Mouse (Mus musculus) macrophage (primary cell): ENCODE data around the gene Spata4. TPM values are rescaled to one million over a fixed set of nuclear protein-coding genes. Genes with fewer than 3 reads are reported as not detected.

Experiments used
- H3K27ac ChIP-seq: fragments of 350-480 bp; formaldehyde crosslinking; 2 replicates; pipeline ENCODE4 v1.9.0; 2021
- H3K36me3 ChIP-seq: fragments of 350-480 bp; formaldehyde crosslinking; 2 replicates; pipeline ENCODE4 v1.9.0; 2021; ENCODE audit errors: inconsistent target
- H3K4me3 ChIP-seq: fragments of 350-480 bp; formaldehyde crosslinking; 2 replicates; pipeline ENCODE4 v1.9.0; 2021; ENCODE audit errors: inconsistent target
- H3K79me2 ChIP-seq: fragments of 350-480 bp; formaldehyde crosslinking; 2 replicates; pipeline ENCODE4 v1.9.0; 2021; ENCODE audit errors: inconsistent target
- WGBS: methylation state at CpG from one replicate; pipeline ENCODE4 v1.1.7; 2026; ENCODE audit warnings: inconsistent platforms; ENCODE audit not compliant: missing documents; 5-methylcytosine and 5-hydroxymethylcytosine counted together
- polyA plus RNA-seq: library from polyadenylated mRNA; stranded (reverse); fragments of 250-400 nt; gene quantifications from 3 replicates; pipeline ENCODE4 v1.2.4, GENCODE M21; 2018; ENCODE audit warnings: inconsistent platforms
- total RNA-seq, 78 experiments: library from RNA; depleted of rRNA; stranded (reverse); fragments of 250-400 nt; gene quantifications; 1 replicate in 9 of 78; 2 replicates in 24 of 78; 3 replicates in 43 of 78; 4 replicates in 2 of 78; pipeline ENCODE4 v1.2.4; 2018; ENCODE audit warnings: inconsistent platforms in 56 of 78

Gene Spata4
- total RNA-seq (2018; cell fraction: chromatin; rRNA removed), result not detected
- not detected for total RNA-seq (2018; cell fraction: cytosol; rRNA removed)
- not detected for total RNA-seq (2018; cell fraction: nucleus; rRNA removed)
- polyA plus RNA-seq, result not detected in 3 replicates

- no peak within 1 kb of the TSS for H3K4me3 ChIP-seq
- no peaks in the 10 kb centered on the region for H3K79me2 ChIP-seq
- H3K36me3 ChIP-seq, result no peaks in the 10 kb centered on the region
- no peak within 1 kb of the TSS for H3K27ac ChIP-seq
- WGBS, result 75% methylated on average over 21 of the region's 21 CpGs
These were observed at the start of gene Spata4 for GRCm38 (mm10) chr8:54600671-54601251. TSS of gene Spata4 (plus strand) at chr8:54600781.

GRCm38 (mm10) chr8:54554921-54555320 is 45.7 kb upstream of the Spata4 start:
- WGBS, result 51% methylated on average over 2 of the region's 2 CpGs

GRCm38 (mm10) chr8:54562137-54562536 is 38.4 kb upstream of the Spata4 start:
- H3K27ac ChIP-seq, result peak overlapping the region; percentile 25
- H3K79me2 ChIP-seq, result no peaks in the 10 kb centered on the region
- 33% methylated on average over 4 of the region's 4 CpGs for WGBS
- no peak overlapping the region for H3K4me3 ChIP-seq
- no peaks in the 10 kb centered on the region for H3K36me3 ChIP-seq

More at GRCm38 (mm10) chr8:54554921-54555320, 45.7 kb upstream of the Spata4 start:
- Histone ChIP-seq H3K27ac (no peak overlapping the region), H3K79me2 (no peaks in the 10 kb centered on the region), H3K4me3 (no peak overlapping the region), H3K36me3 (no peaks in the 10 kb centered on the region)

- Histone ChIP-seq H3K36me3 (no peaks in the 10 kb centered on the region), H3K4me3 (no peak overlapping the region), H3K79me2 (no peaks in the 10 kb centered on the region), H3K27ac (no peak overlapping the region)
- 100% methylated on average over 1 of the region's 1 CpGs for WGBS
These were observed 35.4 kb upstream of the Spata4 start for GRCm38 (mm10) chr8:54565181-54565580.

- WGBS, result 88% methylated on average over 7 of the region's 7 CpGs
- no peak overlapping the region for H3K4me3 ChIP-seq
- H3K79me2 ChIP-seq, result no peaks in the 10 kb centered on the region
These were observed 34.8 kb upstream of the Spata4 start for GRCm38 (mm10) chr8:54565603-54566260.

GRCm38 (mm10) chr8:54567168-54567567 is 33.4 kb upstream of the Spata4 start:
- no peak overlapping the region for H3K4me3 ChIP-seq
- H3K36me3 ChIP-seq, result no peaks in the 10 kb centered on the region
- H3K79me2 ChIP-seq, result no peaks in the 10 kb centered on the region
- H3K27ac ChIP-seq, result no peak overlapping the region
- WGBS, result 100% methylated on average over 2 of the region's 2 CpGs

More at GRCm38 (mm10) chr8:54565603-54566260, 34.8 kb upstream of the Spata4 start:
- no peaks in the 10 kb centered on the region for H3K36me3 ChIP-seq
- H3K27ac ChIP-seq, result no peak overlapping the region

GRCm38 (mm10) chr8:54570618-54571609 is 29.7 kb upstream of the Spata4 start:
- H3K79me2 ChIP-seq, result no peaks in the 10 kb centered on the region
- no peaks in the 10 kb centered on the region for H3K36me3 ChIP-seq
- WGBS, result 86% methylated on average over 15 of the region's 15 CpGs
- no peak overlapping the region for H3K4me3 ChIP-seq
- H3K27ac ChIP-seq, result no peak overlapping the region

GRCm38 (mm10) chr8:54581436-54581835 is 19.1 kb upstream of the Spata4 start:
- WGBS, result 90% methylated on average over 3 of the region's 3 CpGs
- H3K79me2 ChIP-seq, result no peaks in the 10 kb centered on the region
- H3K27ac ChIP-seq, result no peak overlapping the region
- H3K4me3 ChIP-seq, result no peak overlapping the region
- no peaks in the 10 kb centered on the region for H3K36me3 ChIP-seq

GRCm38 (mm10) chr8:54582886-54583285 is 17.7 kb upstream of the Spata4 start:
- Histone ChIP-seq H3K4me3 (no peak overlapping the region), H3K79me2 (no peaks in the 10 kb centered on the region), H3K27ac (no peak overlapping the region), H3K36me3 (no peaks in the 10 kb centered on the region)
- WGBS, result 0% methylated on average over 1 of the region's 1 CpGs

GRCm38 (mm10) chr8:54594634-54595033 is 5.9 kb upstream of the Spata4 start:
- WGBS, result 97% methylated on average over 5 of the region's 5 CpGs
- H3K4me3 ChIP-seq, result no peak overlapping the region
- no peaks in the 10 kb centered on the region for H3K36me3 ChIP-seq

GRCm38 (mm10) chr8:54596051-54596450 is 4.5 kb upstream of the Spata4 start:
- 95% methylated on average over 2 of the region's 2 CpGs for WGBS
- H3K27ac ChIP-seq, result no peak overlapping the region

More at GRCm38 (mm10) chr8:54594634-54595033, 5.9 kb upstream of the Spata4 start:
- H3K27ac ChIP-seq, result no peak overlapping the region
- no peaks in the 10 kb centered on the region for H3K79me2 ChIP-seq

GRCm38 (mm10) chr8:54596940-54597339 is 3.6 kb upstream of the Spata4 start:
- no peaks in the 10 kb centered on the region for H3K79me2 ChIP-seq
- no peaks in the 10 kb centered on the region for H3K36me3 ChIP-seq
- H3K4me3 ChIP-seq, result no peak overlapping the region
- H3K27ac ChIP-seq, result no peak overlapping the region
- whole genome bisulfite sequencing, result 83% methylated on average over 1 of the region's 2 CpGs

More at GRCm38 (mm10) chr8:54596051-54596450, 4.5 kb upstream of the Spata4 start:
- no peak overlapping the region for H3K4me3 ChIP-seq
- no peaks in the 10 kb centered on the region for H3K79me2 ChIP-seq
- H3K36me3 ChIP-seq, result no peaks in the 10 kb centered on the region

GRCm38 (mm10) chr8:54597386-54597785 is 3.2 kb upstream of the Spata4 start:
- WGBS, result 95% methylated on average over 2 of the region's 2 CpGs

GRCm38 (mm10) chr8:54603440-54603839 is 2.9 kb downstream of the Spata4 start:
- Histone ChIP-seq H3K79me2 (no peaks in the 10 kb centered on the region), H3K36me3 (no peaks in the 10 kb centered on the region), H3K4me3 (no peak overlapping the region), H3K27ac (no peak overlapping the region)
- 54% methylated on average over 4 of the region's 4 CpGs for WGBS

More at GRCm38 (mm10) chr8:54597386-54597785, 3.2 kb upstream of the Spata4 start:
- Histone ChIP-seq H3K27ac (no peak overlapping the region), H3K4me3 (no peak overlapping the region), H3K36me3 (no peaks in the 10 kb centered on the region), H3K79me2 (no peaks in the 10 kb centered on the region)
